Mouse (Mus musculus) heart, embryonic 12.5 days (tissue): ENCODE measurements around the gene Impdh1. TPM values are rescaled to one million over a fixed set of nuclear protein-coding genes. Genes with fewer than 3 reads are reported as not detected.

Experiments used
- ATAC-seq: fragments of 200-750 bp; cut with Nextera tagmentation; 2 replicates; pipeline ENCODE4 v1.8.0; 2017; ENCODE audit warnings: moderate TSS enrichment, moderate library complexity; ENCODE audit not compliant: insufficient number of reproducible peaks, low FRiP score
- H3K27ac ChIP-seq: fragments of 300-500 bp; sonication (generic); 2 replicates; pipeline ENCODE4 v1.5.1; 2016; ENCODE audit warnings: mild to moderate bottlenecking, moderate library complexity; ENCODE audit not compliant: poor library complexity, severe bottlenecking
- H3K27me3 ChIP-seq: fragments of 300-500 bp; sonication (generic); replicated peaks from 2 replicates; pipeline ENCODE4 v1.6.1; 2016; ENCODE audit warnings: mild to moderate bottlenecking, moderate library complexity
- H3K36me3 ChIP-seq: fragments of 300-500 bp; sonication (generic); 2 replicates; pipeline ENCODE4 v1.6.1; 2016; ENCODE audit warnings: mild to moderate bottlenecking, moderate library complexity
- H3K4me1 ChIP-seq: fragments of 300-500 bp; sonication (generic); replicated peaks from 2 replicates; pipeline ENCODE4 v1.6.1; 2016; ENCODE audit warnings: mild to moderate bottlenecking
- H3K4me2 ChIP-seq: fragments of 300-500 bp; sonication (generic); 2 replicates; pipeline ENCODE4 v1.6.1; 2016; ENCODE audit warnings: mild to moderate bottlenecking, moderate library complexity
- H3K4me3 ChIP-seq: fragments of 300-500 bp; sonication (generic); 2 replicates; pipeline ENCODE4 v1.5.1; 2016; ENCODE audit warnings: mild to moderate bottlenecking
- H3K9ac ChIP-seq: fragments of 300-500 bp; sonication (generic); 2 replicates; pipeline ENCODE4 v1.6.1; 2016; ENCODE audit warnings: mild to moderate bottlenecking, moderate library complexity
- H3K9me3 ChIP-seq: fragments of 300-500 bp; sonication (generic); replicated peaks from 2 replicates; pipeline ENCODE4 v1.6.1; 2016; ENCODE audit warnings: mild to moderate bottlenecking, moderate library complexity
- WGBS: fragments of 180-500 bp; shearing (Covaris S2); methylation state at CpG from one replicate; pipeline ENCODE4 v1.1.7; 2016; 5-methylcytosine and 5-hydroxymethylcytosine counted together
- polyA plus RNA-seq: library from polyadenylated mRNA; unstranded; fragments of >200 nt; fragmentation: Nextera tagmentation; extraction: Ambion mirVana; gene quantifications from 2 replicates; pipeline ENCODE4 v1.2.1, GENCODE M21; 2016

Gene Impdh1
- polyA plus RNA-seq, 1 experiment from 2014 or later: 40.8 TPM

- Histone ChIP-seq H3K36me3 (peaks cover 7% of the 10 kb centered on the region; the same call in 1 of the 2 replicates), H3K9ac (peak overlapping the region; percentile 87), H3K4me1 (peaks cover 33% of the 10 kb centered on the region), H3K9me3 (no peaks in the 10 kb centered on the region), H3K27me3 (peaks cover 14% of the 10 kb centered on the region), H3K4me2 (peak overlapping the region; percentile 96), H3K27ac (peak overlapping the region; percentile 50), H3K4me3 (peak overlapping the region; percentile 80)
- WGBS: under 1% methylated on average over 62 of the region's 66 CpGs
- peak; percentile 84 for ATAC-seq
Measured at GRCm38 (mm10) chr6:29211806-29212492, 4.2 kb downstream of the Impdh1 start.

GRCm38 (mm10) chr6:29211146-29211545 lies 5.0 kb downstream of the Impdh1 start:
- peak overlapping the region; percentile 96 for H3K4me2 ChIP-seq
- no peak for ATAC-seq
- H3K27ac ChIP-seq: no peak overlapping the region
- peak overlapping the region; percentile 80 for H3K4me3 ChIP-seq
- peaks cover 14% of the 10 kb centered on the region for H3K27me3 ChIP-seq
- H3K9ac ChIP-seq: peak overlapping the region; percentile 87
- WGBS: 15% methylated on average over 7 of the region's 7 CpGs
- H3K36me3 ChIP-seq: peaks cover 14% of the 10 kb centered on the region
- no peaks in the 10 kb centered on the region for H3K9me3 ChIP-seq
- H3K4me1 ChIP-seq: peaks cover 30% of the 10 kb centered on the region

GRCm38 (mm10) chr6:29210231-29210936 lies 5.8 kb downstream of the Impdh1 start:
- H3K27ac ChIP-seq: no peak overlapping the region
- H3K4me2 ChIP-seq: no peak overlapping the region
- ATAC-seq: no peak
- no peak overlapping the region for H3K9ac ChIP-seq
- peaks cover 13% of the 10 kb centered on the region for H3K27me3 ChIP-seq
- no peak overlapping the region for H3K4me3 ChIP-seq
- peaks cover 26% of the 10 kb centered on the region for H3K4me1 ChIP-seq
- 73% methylated on average over 9 of the region's 9 CpGs for WGBS
- H3K36me3 ChIP-seq: peaks cover 19% of the 10 kb centered on the region
- H3K9me3 ChIP-seq: no peaks in the 10 kb centered on the region

DNA sequence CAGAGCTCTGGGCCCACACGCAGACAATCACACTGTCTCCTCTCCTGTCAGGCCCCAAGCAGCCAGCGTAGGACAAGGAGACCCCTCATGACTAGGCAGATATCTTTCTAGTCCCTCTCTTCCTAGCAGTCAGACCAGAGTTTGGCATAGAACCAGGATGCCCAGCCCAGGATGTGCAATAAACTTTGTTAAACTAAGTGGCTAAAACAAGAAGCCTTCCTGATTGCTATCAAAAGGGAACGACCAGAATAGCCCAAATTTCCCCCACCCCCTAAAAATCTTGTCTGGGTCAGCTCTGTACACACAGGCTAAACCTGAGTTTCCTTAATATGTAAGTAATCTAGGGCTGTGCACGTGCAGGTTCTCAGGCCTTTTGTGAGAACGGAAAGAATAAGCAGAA lies 8.0 kb downstream of the Impdh1 start:
- H3K4me3 ChIP-seq: no peak overlapping the region
- H3K27me3 ChIP-seq: no peaks in the 10 kb centered on the region
- 74% methylated on average over 5 of the region's 5 CpGs for WGBS
- no peak overlapping the region for H3K27ac ChIP-seq
- no peak for ATAC-seq
- no peak overlapping the region for H3K4me2 ChIP-seq
- H3K4me1 ChIP-seq: peaks cover 13% of the 10 kb centered on the region
- H3K9me3 ChIP-seq: no peaks in the 10 kb centered on the region
- no peak overlapping the region for H3K9ac ChIP-seq
- peaks cover 37% of the 10 kb centered on the region for H3K36me3 ChIP-seq

DNA sequence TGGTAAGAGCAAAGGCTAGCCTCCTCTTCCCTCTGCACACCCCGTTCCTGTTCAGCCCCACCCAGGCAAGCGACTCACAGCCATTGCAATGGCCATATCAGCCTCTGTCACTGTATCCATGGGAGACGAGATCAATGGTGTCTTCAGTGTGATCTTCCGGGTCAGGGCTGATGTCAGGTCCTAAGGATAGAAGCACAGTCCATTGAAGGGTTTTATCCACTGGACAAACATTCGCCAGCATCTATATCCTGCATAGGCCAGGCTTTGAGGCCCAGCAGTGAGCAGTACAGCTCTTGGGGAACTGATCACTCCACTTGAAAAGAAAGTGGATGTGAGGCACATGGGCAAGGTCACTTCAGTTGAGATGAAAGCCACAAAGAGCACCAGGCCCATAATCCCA lies 9.1 kb downstream of the Impdh1 start:
- Histone ChIP-seq H3K9me3 (no peaks in the 10 kb centered on the region), H3K4me2 (no peak overlapping the region), H3K4me3 (no peak overlapping the region), H3K27ac (no peak overlapping the region), H3K9ac (no peak overlapping the region), H3K36me3 (peaks cover 48% of the 10 kb centered on the region), H3K27me3 (no peaks in the 10 kb centered on the region), H3K4me1 (peaks cover 8% of the 10 kb centered on the region)
- ATAC-seq: no peak
- whole genome bisulfite sequencing: 78% methylated on average over 5 of the region's 5 CpGs

GRCm38 (mm10) chr6:29206006-29206405 lies 10.2 kb downstream of the Impdh1 start:
- Histone ChIP-seq H3K27me3 (no peaks in the 10 kb centered on the region), H3K4me3 (no peak overlapping the region), H3K9ac (no peak overlapping the region), H3K4me2 (no peak overlapping the region), H3K4me1 (peaks cover 2% of the 10 kb centered on the region), H3K36me3 (peaks cover 51% of the 10 kb centered on the region), H3K27ac (no peak overlapping the region), H3K9me3 (no peaks in the 10 kb centered on the region)
- 88% methylated on average over 10 of the region's 10 CpGs for WGBS
- no peak for ATAC-seq

GRCm38 (mm10) chr6:29204932-29205614 lies 11.1 kb downstream of the Impdh1 start:
- H3K4me2 ChIP-seq: no peak overlapping the region

DNA sequence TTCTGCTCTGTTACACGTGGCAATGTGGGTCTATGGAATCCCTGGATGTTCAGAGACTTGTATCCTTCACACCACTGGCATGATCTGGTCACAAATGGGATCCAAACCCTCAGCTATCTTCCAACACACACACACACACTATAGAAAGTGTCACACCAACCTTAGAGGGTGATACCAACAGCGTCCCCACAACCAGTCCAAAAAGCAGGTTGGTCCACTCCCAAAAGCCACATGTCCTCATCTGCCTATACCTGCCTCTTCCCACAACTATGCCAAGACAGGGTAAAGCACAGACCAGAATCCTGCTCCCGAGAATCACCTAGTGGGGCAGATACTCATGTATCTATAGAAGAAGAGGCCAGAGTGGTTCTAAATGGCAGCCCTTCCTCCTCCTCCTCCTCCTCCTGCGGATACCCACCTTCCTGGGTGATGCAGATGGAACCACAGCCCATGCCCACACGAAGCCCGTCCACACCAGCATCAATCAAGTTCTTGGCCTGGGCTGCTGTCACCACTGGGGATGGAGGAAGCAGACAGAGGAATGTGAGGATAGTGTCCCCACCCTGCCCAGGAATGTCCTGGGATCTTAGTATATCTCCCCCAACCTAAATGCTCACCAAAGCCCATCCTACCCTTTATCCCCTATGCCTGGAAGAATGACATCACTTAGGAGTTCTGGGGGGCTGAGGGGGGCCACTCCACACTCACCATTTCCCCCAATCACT lies 12.1 kb downstream of the Impdh1 start:
- Histone ChIP-seq H3K9me3 (no peaks in the 10 kb centered on the region), H3K4me1 (peaks cover 3% of the 10 kb centered on the region), H3K9ac (no peak overlapping the region), H3K36me3 (peaks cover 56% of the 10 kb centered on the region), H3K27me3 (0 out of 2 replicates have a peak, but pooled peaks cover 5% of the 10 kb centered on the region), H3K4me3 (no peak overlapping the region), H3K27ac (no peak overlapping the region), H3K4me2 (no peak overlapping the region)
- 78% methylated on average over 6 of the region's 6 CpGs for WGBS
- ATAC-seq: no peak

More at GRCm38 (mm10) chr6:29204932-29205614, 11.1 kb downstream of the Impdh1 start:
- no peak overlapping the region for H3K27ac ChIP-seq
- 0 out of 2 replicates have a peak, but pooled peaks cover 5% of the 10 kb centered on the region for H3K27me3 ChIP-seq
- H3K36me3 ChIP-seq: peaks cover 56% of the 10 kb centered on the region
- ATAC-seq: no peak
- no peaks in the 10 kb centered on the region for H3K9me3 ChIP-seq
- no peaks in the 10 kb centered on the region for H3K4me1 ChIP-seq
- WGBS: 56% methylated on average over 15 of the region's 15 CpGs
- H3K4me3 ChIP-seq: no peak overlapping the region
- H3K9ac ChIP-seq: no peak overlapping the region

- Histone ChIP-seq H3K9ac (no peak overlapping the region), H3K4me2 (no peak overlapping the region), H3K36me3 (peaks cover 56% of the 10 kb centered on the region), H3K4me1 (peaks cover 9% of the 10 kb centered on the region), H3K27ac (no peak overlapping the region), H3K27me3 (0 out of 2 replicates have a peak, but pooled peaks cover 5% of the 10 kb centered on the region), H3K9me3 (no peaks in the 10 kb centered on the region), H3K4me3 (no peak overlapping the region)
- 87% methylated on average over 13 of the region's 13 CpGs for WGBS
- ATAC-seq: no peak
Measured at GRCm38 (mm10) chr6:29203096-29203495, 13.1 kb downstream of the Impdh1 start.

DNA sequence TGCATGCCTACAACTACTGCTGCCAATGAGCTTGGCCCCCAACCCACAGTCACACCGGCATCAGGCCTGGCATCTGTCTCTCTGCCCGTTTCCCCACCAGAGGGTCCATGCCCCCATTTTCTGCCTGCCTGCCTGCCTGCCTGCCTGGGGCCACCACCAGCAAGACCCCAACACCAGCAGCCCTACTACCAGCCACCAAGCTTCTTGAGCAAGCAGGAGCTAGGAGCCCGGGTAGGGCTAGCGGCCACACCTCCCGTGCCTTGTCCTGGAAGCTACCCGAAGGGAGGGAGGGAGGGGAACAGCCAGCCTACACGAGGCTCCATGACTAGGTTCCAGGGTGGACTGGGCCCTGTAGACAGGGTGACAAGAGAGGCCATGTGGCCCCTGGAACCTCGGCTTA lies 14.2 kb downstream of the Impdh1 start:
- no peak for ATAC-seq
- no peaks in the 10 kb centered on the region for H3K9me3 ChIP-seq
- no peak overlapping the region for H3K4me2 ChIP-seq
- H3K4me3 ChIP-seq: no peak overlapping the region
- H3K4me1 ChIP-seq: peaks cover 9% of the 10 kb centered on the region
- H3K27me3 ChIP-seq: peaks cover 15% of the 10 kb centered on the region; the same call in 1 of the 2 replicates
- H3K9ac ChIP-seq: no peak overlapping the region
- peaks cover 49% of the 10 kb centered on the region for H3K36me3 ChIP-seq
- 82% methylated on average over 8 of the region's 8 CpGs for WGBS
- no peak overlapping the region for H3K27ac ChIP-seq
